7 mouse cellular contexts compared by ENCODE assay signal in genomic region chr12:14150568-14150909, GRCm38 (mm10). TPM values are rescaled to one million over a fixed set of nuclear protein-coding genes. Genes with fewer than 3 reads are reported as not detected.
DNase-seq lines count a peak whose midpoint lies in the region; ATAC-seq and TF ChIP-seq lines count a peak whose summit lies in the region.

No protein-coding gene starts in this region.

- H3K36me3 ChIP-seq in embryonic facial prominence, embryonic 10.5 days (replicated peaks) = no peaks in the 10 kb centered on the region
- no peaks in the 10 kb centered on the region for H3K36me3 ChIP-seq in heart, embryonic 16.5 days (ENCODE audit: control insufficient read depth, insufficient read depth)
- H3K36me3 ChIP-seq in limb, embryonic 10.5 days = no peaks in the 10 kb centered on the region
- H3K36me3 ChIP-seq in neural tube, embryonic 14.5 days (ENCODE audit: control insufficient read depth, insufficient read depth, low read length) = no peaks in the 10 kb centered on the region

- H3K27ac ChIP-seq in left cerebral cortex, adult 2 months = peak overlapping the region; percentile 88
- H3K27ac ChIP-seq in embryonic facial prominence, embryonic 10.5 days (replicated peaks) = peak overlapping the region; percentile 40; the same call in 1 of the 2 replicates
- H3K27ac ChIP-seq in heart, embryonic 16.5 days (ENCODE audit: low read length) = no peak overlapping the region
- no peak overlapping the region for H3K27ac ChIP-seq in limb, embryonic 10.5 days
- H3K27ac ChIP-seq in neural tube, embryonic 14.5 days (ENCODE audit: low read depth, low read length) = no peak overlapping the region; the same call in 1 of the 2 replicates

- ATAC-seq in heart, embryonic 16.5 days (replicated peaks; ENCODE audit: extremely low read depth, insufficient read depth, low FRiP score) = no peak
- ATAC-seq in neural tube, embryonic 14.5 days (ENCODE audit: low read depth) = no peak

- peaks cover 27% of the 10 kb centered on the region for H3K4me1 ChIP-seq in embryonic facial prominence, embryonic 10.5 days
- peaks cover 7% of the 10 kb centered on the region; the same call in 1 of the 2 replicates for H3K4me1 ChIP-seq in heart, embryonic 16.5 days (ENCODE audit: control insufficient read depth, insufficient read depth, low read length)
- peaks cover 26% of the 10 kb centered on the region for H3K4me1 ChIP-seq in limb, embryonic 10.5 days
- no peaks in the 10 kb centered on the region; the same call in 1 of the 2 replicates for H3K4me1 ChIP-seq in neural tube, embryonic 14.5 days (ENCODE audit: control insufficient read depth, insufficient read depth, low read length)

- peak overlapping the region; percentile 92 for H3K4me2 ChIP-seq in heart, embryonic 16.5 days (ENCODE audit: low read depth, low read length)
- H3K4me2 ChIP-seq in neural tube, embryonic 14.5 days (ENCODE audit: low read depth, low read length) = peak overlapping the region; percentile 69

- peak overlapping the region; percentile 75 for H3K4me3 ChIP-seq in left cerebral cortex, adult 2 months
- H3K4me3 ChIP-seq in embryonic facial prominence, embryonic 10.5 days = peak overlapping the region; percentile 64
- H3K4me3 ChIP-seq in heart, embryonic 16.5 days (ENCODE audit: low read length) = peak overlapping the region; percentile 62
- H3K4me3 ChIP-seq in limb, embryonic 10.5 days = peak overlapping the region; percentile 53
- peak overlapping the region; percentile 62 for H3K4me3 ChIP-seq in neural tube, embryonic 14.5 days (ENCODE audit: low read depth, low read length)

- H3K9ac ChIP-seq in heart, embryonic 16.5 days (ENCODE audit: low read length) = peak overlapping the region; percentile 73
- peak overlapping the region; percentile 63 for H3K9ac ChIP-seq in neural tube, embryonic 14.5 days (replicated peaks; ENCODE audit: low read depth, low read length)

- DNase-seq in left cerebral cortex, adult 2 months (ENCODE audit: extremely low spot score in 1 of 2, low spot score in 2 of 2) = peak in 1 of 2 experiments; percentile 51
- DNase-seq in left cerebral cortex, adult 11 months (ENCODE audit: low spot score) = no peak
- no peak for DNase-seq in embryonic facial prominence, embryonic 10.5 days (ENCODE audit: low spot score)
- DNase-seq in limb, embryonic 10.5 days (ENCODE audit: low spot score) = no peak
- DNase-seq in gastrocnemius, postnatal 10 days = no peak

- H3K27me3 ChIP-seq in embryonic facial prominence, embryonic 10.5 days (replicated peaks; ENCODE audit: low read depth, poor library complexity, severe bottlenecking) = peaks cover 53% of the 10 kb centered on the region
- H3K27me3 ChIP-seq in heart, embryonic 16.5 days (ENCODE audit: control insufficient read depth, insufficient read depth, low read length) = peaks cover 19% of the 10 kb centered on the region
- peaks cover 56% of the 10 kb centered on the region for H3K27me3 ChIP-seq in limb, embryonic 10.5 days (ENCODE audit: low read depth, poor library complexity, severe bottlenecking)
- peaks cover 7% of the 10 kb centered on the region; the same call in 1 of the 2 replicates for H3K27me3 ChIP-seq in neural tube, embryonic 14.5 days (ENCODE audit: control insufficient read depth, insufficient read depth, low read length)

- TF ChIP-seq CTCF in left cerebral cortex, adult 2 months (IDR thresholded peaks at IDR 0.05) = no peak

- 1% methylated on average over 20 of the region's 20 CpGs for WGBS in embryonic facial prominence, embryonic 10.5 days
- 2% methylated on average over 20 of the region's 20 CpGs for WGBS in heart, embryonic 16.5 days
- 4% methylated on average over 20 of the region's 20 CpGs for WGBS in limb, embryonic 10.5 days
- under 1% methylated on average over 20 of the region's 20 CpGs for WGBS in neural tube, embryonic 14.5 days

- no peaks in the 10 kb centered on the region for H3K9me3 ChIP-seq in embryonic facial prominence, embryonic 10.5 days
- H3K9me3 ChIP-seq in heart, embryonic 16.5 days (replicated peaks; ENCODE audit: control insufficient read depth, low read length) = no peaks in the 10 kb centered on the region
- no peaks in the 10 kb centered on the region for H3K9me3 ChIP-seq in limb, embryonic 10.5 days (replicated peaks)
- no peaks in the 10 kb centered on the region for H3K9me3 ChIP-seq in neural tube, embryonic 14.5 days (ENCODE audit: control insufficient read depth, low read length)

- intact Hi-C loops in left cerebral cortex, adult 2 months (cut with DNase I) = loop anchor here (2.0 to 10.0 kb wide), 7 partner anchors 68 to 1354 kb away; no protein-coding TSS in a partner anchor

RNA-seq across cellular contexts. Expression of gene Fam84a, which starts 1.3 kb away (rescaled TPM):
- total RNA-seq in left cerebral cortex, adult 2 months (2021) = 10 to 100 TPM; 87.5 to 89.6 TPM
- polyA plus RNA-seq in embryonic facial prominence, embryonic 10.5 days (2016; fragmentation: Nextera tagmentation; extraction: Ambion mirVana) = 8.0 TPM in 2 replicates
- polyA plus RNA-seq in heart, embryonic 16.5 days (2015; fragmentation: Nextera tagmentation; extraction: Ambion mirVana) = 2.2 and 2.5 TPM in 2 replicates
- polyA plus RNA-seq in limb, embryonic 10.5 days (2016; fragmentation: Nextera tagmentation; extraction: Ambion mirVana) = 0.97 and 2.9 TPM in 2 replicates
- polyA plus RNA-seq in neural tube, embryonic 14.5 days (2014; fragmentation: Nextera tagmentation; extraction: Ambion mirVana) = 62.7 and 65.3 TPM in 2 replicates
- total RNA-seq in gastrocnemius, postnatal 10 days (2021) = under 1 TPM; 0.16 to 0.32 TPM

Comparison
In these comparisons a context has a peak if more than half of its experiments do, and no peak if none do; other contexts are left out.
1. H3K27ac ChIP-seq: peak in left cerebral cortex, adult 2 months (single experiment) and embryonic facial prominence, embryonic 10.5 days (single experiment); none in heart, embryonic 16.5 days (single experiment), limb, embryonic 10.5 days (single experiment) and neural tube, embryonic 14.5 days (single experiment).
2. Peak in every context shown above with its lines, with median percentiles within 50 percentile points of each other: H3K4me3 ChIP-seq.